Mouse (Mus musculus): ENCODE data around the gene Drc3.

The Drc3 gene

GRCm38 (mm10) chr11:60352559-60353411, at the start of gene Drc3, which contains the start of gene Tom1l2:
Gene Drc3 (plus strand): TSS chr11:60353329.
Gene Tom1l2 (minus strand): TSS chr11:60352905.
- DNase-seq, result peak; percentile 100

- DNase-seq, result no peak
These were observed 49.6 kb upstream of the Drc3 start for GRCm38 (mm10) chr11:60303497-60303896.

- no peak for DNase-seq
These were observed 47.5 kb upstream of the Drc3 start for GRCm38 (mm10) chr11:60305611-60306010.

- no peak for DNase-seq
These were observed 46.3 kb upstream of the Drc3 start for GRCm38 (mm10) chr11:60306834-60307233.

- DNase-seq, result no peak
These were observed 45.7 kb upstream of the Drc3 start for GRCm38 (mm10) chr11:60307375-60307825.

GRCm38 (mm10) chr11:60308061-60308460, 45.1 kb upstream of the Drc3 start:
- no peak for DNase-seq

- no peak for DNase-seq
These were observed 44.5 kb upstream of the Drc3 start for GRCm38 (mm10) chr11:60308506-60309116.

- DNase-seq, result no peak
These were observed 43.3 kb upstream of the Drc3 start for GRCm38 (mm10) chr11:60309875-60310274.

- peak; percentile 95 for DNase-seq
These were observed 41.9 kb upstream of the Drc3 start for GRCm38 (mm10) chr11:60311025-60311854.

GRCm38 (mm10) chr11:60316250-60316649, 36.9 kb upstream of the Drc3 start:
- DNase-seq, result no peak

GRCm38 (mm10) chr11:60316883-60317282, 36.2 kb upstream of the Drc3 start:
- no peak for DNase-seq

- DNase-seq, result no peak
These were observed 35.6 kb upstream of the Drc3 start for GRCm38 (mm10) chr11:60317376-60318102.

- no peak for DNase-seq
These were observed 34.4 kb upstream of the Drc3 start for GRCm38 (mm10) chr11:60318716-60319115.

GRCm38 (mm10) chr11:60319257-60320066, 33.7 kb upstream of the Drc3 start:
- no peak for DNase-seq

GRCm38 (mm10) chr11:60320426-60321037, 32.6 kb upstream of the Drc3 start:
- DNase-seq, result no peak

- no peak for DNase-seq
These were observed 31.7 kb upstream of the Drc3 start for GRCm38 (mm10) chr11:60321438-60321837.

GRCm38 (mm10) chr11:60323731-60324130, 29.4 kb upstream of the Drc3 start:
- no peak for DNase-seq

- no peak for DNase-seq
These were observed 22.6 kb upstream of the Drc3 start for GRCm38 (mm10) chr11:60330551-60330950.

- no peak for DNase-seq
These were observed 19.7 kb upstream of the Drc3 start for GRCm38 (mm10) chr11:60333461-60333860.

- peak; percentile 72 for DNase-seq
These were observed 19.0 kb upstream of the Drc3 start for GRCm38 (mm10) chr11:60334124-60334523.

GRCm38 (mm10) chr11:60335771-60336170, 17.4 kb upstream of the Drc3 start:
- no peak for DNase-seq

Measured in layer of hippocampus, adult 9-11 months (tissue).